32 mouse cellular contexts compared by ENCODE assay signal in genomic region chr4:123969458-123969857, GRCm38 (mm10). TPM values are rescaled to one million over a fixed set of nuclear protein-coding genes. Genes with fewer than 3 reads are reported as not detected.
"Had no signal": no experiment of that assay in that cellular context is flagged by ENCODE, and none has a peak within 500 bp of the region (broad histone marks: within the 10 kb centered on the region; RNA-seq: fewer than 3 reads in every experiment).

No protein-coding gene starts in this region.

- H3K4me3 ChIP-seq: heart, adult 2 months; heart, embryonic 12.5 days; hindbrain, embryonic 10.5 days; hindbrain, embryonic 12.5 days; intestine, embryonic 15.5 days; layer of hippocampus, adult 2 months; left cerebral cortex, adult 2 months; limb, embryonic 13.5 days; limb, embryonic 15.5 days; liver, embryonic 12.5 days had no signal

- ATAC-seq: hindbrain, embryonic 16.5 days; inflammation-experienced regulatory T-cells, adult 6 months; intestine, embryonic 15.5 days; intestine, postnatal 0 days had no signal

- H3K36me3 ChIP-seq: heart, embryonic 12.5 days; hindbrain, embryonic 10.5 days; hindbrain, embryonic 12.5 days; intestine, embryonic 15.5 days; limb, embryonic 13.5 days; limb, embryonic 15.5 days; liver, embryonic 12.5 days had no signal

- H3K4me1 ChIP-seq: intestine, embryonic 15.5 days; liver, embryonic 12.5 days had no signal

- DNase-seq: gastrocnemius, postnatal 14 days; gastrocnemius, postnatal 36 days; heart, adult 11 months; heart, adult 2 months; heart, postnatal 10 days; heart, postnatal 4 days; kidney, adult 18-20 months; kidney, adult 8-10 months; kidney, postnatal 10 days; kidney, postnatal 25 days; kidney, postnatal 4 days; lung, adult 18-20 months had no signal

- H3K9ac ChIP-seq: heart, embryonic 12.5 days; hindbrain, embryonic 12.5 days; hindbrain, embryonic 14.5 days; intestine, embryonic 15.5 days; limb, embryonic 13.5 days; limb, embryonic 15.5 days; liver, embryonic 12.5 days; liver, embryonic 14.5 days had no signal

- H3K9me3 ChIP-seq: heart, embryonic 12.5 days; hindbrain, embryonic 10.5 days; hindbrain, embryonic 12.5 days; intestine, embryonic 15.5 days; limb, embryonic 13.5 days; limb, embryonic 15.5 days; liver, embryonic 12.5 days had no signal

- H3K27ac ChIP-seq: heart, adult 2 months; hindbrain, embryonic 10.5 days; hindbrain, embryonic 12.5 days; hindbrain, embryonic 14.5 days; intestine, embryonic 15.5 days; layer of hippocampus, adult 2 months; left cerebral cortex, adult 2 months; limb, embryonic 13.5 days; limb, embryonic 15.5 days; liver, embryonic 14.5 days had no signal

- H3K4me2 ChIP-seq: heart, embryonic 12.5 days; hindbrain, embryonic 12.5 days; hindbrain, embryonic 14.5 days; intestine, embryonic 15.5 days; limb, embryonic 13.5 days; limb, embryonic 15.5 days; liver, embryonic 12.5 days had no signal

RNA-seq across cellular contexts. Expression of gene 4930535I16Rik, which starts 51.6 kb away (rescaled TPM):
- polyA plus RNA-seq: gonadal fat pad, adult 2 months; heart, adult 2 months; heart, embryonic 12.5 days; heart, embryonic 14.5 days; heart, embryonic 16.5 days; hindbrain, embryonic 10.5 days; hindbrain, embryonic 12.5 days; hindbrain, embryonic 14.5 days; hindbrain, embryonic 16.5 days; inflammation-experienced regulatory T-cells, adult 6 months; intestine, embryonic 15.5 days; intestine, postnatal 0 days; kidney, embryonic 14.5 days; kidney, embryonic 16.5 days; limb, embryonic 11.5 days; limb, embryonic 13.5 days; limb, embryonic 15.5 days; liver, embryonic 12.5 days; liver, embryonic 14.5 days had no signal
